Mouse (Mus musculus) frontal cortex, postnatal 14 days (tissue): ENCODE results near the gene AW549877.

ENCODE experiments used
- DNase-seq, 2 experiments: peaks; one replicate each; pipeline ENCODE4 v3.0.0; 2022; ENCODE audit warnings: low spot score in 2 of 2

AW549877 gene

DNA sequence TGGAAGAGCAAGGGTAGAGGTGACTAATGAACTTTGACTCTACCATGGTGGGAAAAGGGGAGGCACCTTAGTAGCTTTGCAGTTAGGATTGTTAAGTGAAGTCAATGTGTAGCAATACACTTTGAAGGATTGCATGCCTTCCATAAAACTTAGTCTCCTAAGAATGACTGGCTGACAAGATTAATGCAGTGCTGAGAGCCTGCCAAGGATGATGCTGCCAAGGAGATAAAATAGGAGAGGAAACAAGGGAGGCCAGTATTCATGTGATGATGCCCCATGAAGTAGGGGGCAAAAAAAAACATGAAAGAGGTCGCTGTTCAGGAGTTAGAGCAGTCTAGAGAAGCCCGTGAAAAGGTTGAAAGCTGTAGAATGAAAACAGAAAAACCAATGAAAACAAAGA is 10.7 kb downstream of the AW549877 start:
- no peak for DNase-seq

DNA sequence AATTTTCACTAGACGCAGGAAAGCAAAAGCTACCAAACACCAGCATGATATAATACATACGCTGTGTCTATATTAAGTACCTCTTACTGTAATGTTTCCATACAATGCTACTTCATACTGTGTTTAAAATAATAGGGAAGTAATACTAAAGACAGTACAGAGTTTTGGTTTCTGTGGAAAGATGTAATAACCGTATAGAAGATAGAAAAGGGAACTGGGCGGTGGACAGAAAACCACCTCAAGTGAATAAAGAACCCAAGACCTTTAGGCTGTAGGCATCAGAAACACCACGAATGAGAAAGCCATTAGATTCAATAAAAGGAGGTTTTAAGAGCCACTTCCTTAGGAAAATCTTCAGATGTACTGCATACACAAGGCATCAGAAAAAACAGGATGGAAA is 12.8 kb downstream of the AW549877 start:
- no peak for DNase-seq

DNA sequence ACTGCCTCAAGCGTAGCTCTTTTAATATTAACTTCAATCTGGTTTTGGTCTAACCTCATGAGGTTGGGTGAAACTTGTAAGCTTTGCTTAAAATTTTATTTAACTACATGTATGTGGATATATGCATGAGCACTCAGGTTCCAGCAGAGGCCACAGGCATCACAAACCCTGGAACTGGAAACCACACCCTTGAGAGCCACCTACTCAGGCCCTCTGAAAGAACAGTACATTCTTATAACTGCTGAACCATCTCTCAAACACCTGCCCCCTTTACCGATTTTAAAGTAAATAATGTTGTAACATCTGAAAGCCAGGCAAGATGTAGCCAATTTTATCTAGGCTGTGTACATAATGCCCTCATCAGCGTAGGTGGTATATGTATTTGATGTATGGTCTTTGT is 15.7 kb downstream of the AW549877 start:
- no peak for DNase-seq

DNA sequence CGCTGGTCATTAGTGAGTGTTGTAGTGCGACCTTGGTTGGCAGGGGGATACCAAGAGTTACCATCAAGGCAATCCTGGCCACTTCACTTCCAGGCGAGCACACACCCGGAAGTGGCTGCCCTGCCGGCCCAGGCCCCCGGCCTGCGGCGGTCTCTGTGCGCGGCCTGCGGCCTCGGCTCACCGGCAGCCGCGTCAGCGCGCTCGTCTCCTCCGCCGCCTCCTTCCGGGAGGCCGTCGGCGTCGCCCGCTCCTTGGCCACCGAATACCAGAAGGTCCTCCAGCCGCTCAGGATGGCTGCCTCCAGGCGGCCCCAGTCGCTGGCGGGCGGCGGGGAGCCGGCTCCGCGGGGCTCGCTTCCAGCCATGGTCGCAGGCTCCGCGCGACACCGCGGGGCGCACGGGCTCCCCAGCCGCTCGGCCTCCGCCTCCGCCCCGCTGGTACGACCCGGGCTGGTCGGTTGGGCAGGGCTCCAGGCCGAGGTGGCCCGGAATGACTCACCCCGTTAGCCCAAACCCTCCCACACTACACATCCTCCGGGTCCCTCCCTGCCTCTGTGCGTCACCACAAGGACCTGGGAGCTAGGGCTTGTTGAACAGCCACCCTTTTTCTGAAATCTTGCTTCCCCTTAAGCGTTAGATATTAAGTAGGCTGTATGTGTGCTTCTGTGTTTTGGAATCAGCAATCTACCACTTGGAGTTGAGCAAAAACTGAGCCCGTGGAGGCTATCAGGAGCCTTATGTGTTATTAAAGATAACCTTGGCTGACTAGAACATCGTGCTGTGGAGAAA is 16.3 kb downstream of the AW549877 start, which contains the start of gene Fbxo4:
Gene Fbxo4 (minus strand): TSS at position 513 of the 788 bp plus-strand sequence.
- peak; percentile 61 to 65 for DNase-seq

DNA sequence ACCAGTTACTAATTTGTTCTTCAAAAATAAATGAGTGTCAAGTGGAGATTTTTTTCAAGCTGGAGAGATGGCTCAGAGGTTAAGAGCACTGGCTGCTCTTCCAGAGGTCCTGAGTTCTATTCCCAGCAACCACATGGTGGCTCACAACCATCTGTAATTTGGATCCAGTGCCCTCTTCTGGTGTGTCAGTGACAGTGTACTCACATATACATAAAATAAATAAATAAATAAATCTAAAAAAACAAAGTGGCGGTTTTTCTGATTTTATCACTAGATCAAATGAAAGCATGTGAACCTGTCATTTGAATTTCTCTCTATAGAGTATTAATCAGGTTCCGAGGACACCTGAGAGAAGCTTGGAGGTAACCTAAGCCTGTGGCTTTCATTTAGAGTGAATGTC is 17.3 kb downstream of the AW549877 start:
- DNase-seq, result no peak

DNA sequence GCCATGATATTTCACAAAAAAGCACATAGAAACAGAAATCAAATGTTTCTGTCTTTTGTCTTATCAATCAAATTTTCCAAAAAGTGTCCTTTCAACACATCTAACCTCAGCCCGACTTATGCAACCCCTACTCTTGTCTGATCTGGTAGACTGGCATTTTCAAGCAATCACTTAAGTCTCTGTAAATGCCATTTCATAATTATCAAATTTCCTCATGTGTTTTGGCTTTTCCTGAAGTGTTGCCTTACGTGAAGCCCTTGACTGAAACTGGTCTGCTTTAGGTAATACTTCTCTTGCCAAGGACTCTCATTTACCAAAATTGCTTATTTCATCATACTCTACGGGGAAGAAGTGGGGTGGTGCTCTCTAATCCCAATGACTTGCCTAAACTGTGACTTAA is 22.2 kb downstream of the AW549877 start:
- no peak for DNase-seq

DNA sequence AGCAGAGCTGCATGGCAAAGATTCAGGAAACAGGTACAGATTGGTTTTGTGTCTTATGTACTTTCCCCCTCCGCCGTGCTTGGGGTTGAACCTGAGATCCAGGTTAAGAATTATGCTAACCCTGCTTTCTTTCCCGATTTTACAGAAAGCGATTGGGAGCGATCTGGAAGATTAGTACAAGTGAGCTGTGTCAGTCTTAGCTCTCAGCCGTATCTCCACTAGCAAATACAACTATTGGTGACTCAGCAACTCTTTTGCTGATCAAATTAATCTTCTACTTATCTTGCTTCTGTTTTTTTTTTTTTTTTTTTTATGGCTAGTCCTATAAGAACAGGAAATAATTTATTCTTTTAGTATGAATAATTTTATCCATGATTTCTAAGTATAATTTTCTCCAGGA is 25.4 kb downstream of the AW549877 start:
- no peak for DNase-seq

DNA sequence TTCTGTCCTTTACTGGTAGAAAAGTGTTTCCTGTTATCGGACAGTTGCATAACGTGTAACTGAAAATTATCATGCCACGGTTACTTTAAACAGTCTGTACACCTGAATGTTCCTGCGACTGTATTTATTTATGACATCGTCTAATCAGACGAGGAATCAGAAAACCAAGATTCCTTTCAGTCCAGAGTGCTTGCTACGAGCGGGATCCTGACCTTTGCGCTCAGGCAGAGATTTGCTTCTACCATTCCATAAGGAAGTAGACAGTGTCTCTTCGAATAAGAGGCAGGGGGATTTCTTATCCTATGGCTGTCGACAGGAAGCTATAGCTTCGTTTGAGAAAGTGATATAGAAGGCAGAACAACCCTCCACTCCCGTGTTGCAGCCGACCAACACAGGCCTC is 25.8 kb downstream of the AW549877 start:
- DNase-seq, result no peak

DNA sequence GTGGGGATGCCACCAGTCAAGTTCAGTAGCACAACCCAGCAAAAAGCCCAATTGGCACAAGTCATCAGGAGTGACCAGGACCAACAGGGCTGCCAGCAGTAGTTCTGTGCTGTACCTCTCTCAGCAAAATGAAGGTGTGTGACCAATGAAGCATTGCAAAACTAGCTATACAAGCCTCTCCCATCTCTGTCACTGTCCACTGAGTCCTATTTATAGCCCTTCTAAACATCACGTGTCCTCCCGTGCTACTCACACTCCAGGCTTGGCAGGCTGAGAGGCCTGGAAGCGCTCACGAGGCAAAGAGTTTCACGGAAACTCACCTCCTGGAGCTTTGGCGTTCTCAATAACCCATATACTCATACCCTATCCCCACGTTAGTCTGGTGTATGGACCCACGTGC is 33.3 kb downstream of the AW549877 start:
- no peak for DNase-seq

DNA sequence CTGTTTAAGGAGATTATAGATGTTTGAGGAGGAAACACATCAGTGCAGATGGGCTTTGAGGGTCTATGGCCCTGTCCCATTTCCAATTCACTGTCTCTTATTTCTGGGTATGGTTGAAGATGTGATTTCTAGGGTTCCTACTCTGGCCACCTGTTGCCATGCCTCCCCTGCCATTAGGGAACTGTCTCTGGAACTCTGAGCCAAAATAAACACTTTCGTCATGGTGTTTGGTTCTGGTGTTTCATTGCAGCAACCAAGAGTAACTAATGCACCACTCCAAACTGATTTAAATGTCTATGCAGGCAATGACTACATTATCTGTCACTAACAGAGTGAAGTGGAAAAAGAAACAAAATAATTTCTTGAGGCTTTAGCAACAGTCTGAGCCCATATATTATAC is 35.5 kb downstream of the AW549877 start:
- DNase-seq, result no peak

DNA sequence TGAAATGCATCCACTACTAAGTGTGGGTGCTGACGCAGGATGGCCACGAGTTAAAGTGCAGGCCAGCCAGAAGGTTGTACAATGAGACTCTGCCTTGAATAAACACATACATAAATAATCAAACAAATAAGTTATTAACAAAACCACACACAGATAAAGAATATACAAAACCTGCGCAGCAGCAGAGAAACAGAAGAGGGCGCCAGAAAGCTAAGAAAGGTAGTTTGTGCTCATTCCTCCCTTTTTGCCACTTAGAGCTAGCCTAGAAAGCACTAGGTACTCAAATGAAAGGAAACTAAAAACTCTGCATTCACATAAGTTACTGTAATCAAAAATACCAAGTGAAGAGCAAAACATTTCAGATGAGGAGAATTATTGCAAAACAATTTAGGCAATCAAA is 37.6 kb downstream of the AW549877 start:
- DNase-seq, result peak in 1 of 2 experiments; percentile 49

DNA sequence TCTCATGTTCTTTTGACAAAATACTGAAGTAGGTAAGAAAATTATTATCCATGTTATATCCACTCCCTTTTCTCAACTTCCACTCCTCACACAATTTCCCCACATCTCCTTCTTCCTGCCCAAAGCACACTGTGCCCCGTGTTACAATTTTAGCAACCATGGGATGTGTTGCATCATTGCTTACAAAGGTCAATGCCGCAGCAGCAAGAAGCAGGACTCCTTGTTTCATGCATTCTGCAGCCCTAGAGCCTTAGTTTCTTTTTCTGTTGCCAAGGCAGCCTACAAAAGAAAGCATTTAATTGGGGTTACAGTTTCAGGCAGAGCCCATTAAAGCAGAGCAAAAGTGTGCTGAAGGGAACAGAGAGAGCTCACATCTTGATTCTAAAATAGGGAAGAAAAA is 40.6 kb downstream of the AW549877 start:
- no peak for DNase-seq

DNA sequence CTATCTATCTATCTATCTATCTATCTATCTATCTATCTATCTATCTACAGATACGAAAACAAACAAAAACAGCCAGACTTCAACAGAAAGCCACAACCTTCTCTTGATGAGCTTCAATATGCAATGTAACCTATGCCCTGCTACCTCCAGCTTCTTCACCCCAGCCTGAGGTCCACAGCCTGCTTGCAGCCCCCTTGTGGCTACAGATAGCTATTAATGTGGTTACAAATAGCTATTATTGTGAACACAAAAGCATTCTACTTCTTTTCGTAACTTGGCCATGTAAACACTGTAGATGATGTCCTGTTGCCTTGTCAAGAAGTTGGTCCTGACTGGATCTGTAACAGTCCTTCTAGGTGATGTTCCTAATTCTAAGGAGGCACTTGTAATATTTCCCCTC is 57.4 kb downstream of the AW549877 start:
- DNase-seq, result no peak

DNA sequence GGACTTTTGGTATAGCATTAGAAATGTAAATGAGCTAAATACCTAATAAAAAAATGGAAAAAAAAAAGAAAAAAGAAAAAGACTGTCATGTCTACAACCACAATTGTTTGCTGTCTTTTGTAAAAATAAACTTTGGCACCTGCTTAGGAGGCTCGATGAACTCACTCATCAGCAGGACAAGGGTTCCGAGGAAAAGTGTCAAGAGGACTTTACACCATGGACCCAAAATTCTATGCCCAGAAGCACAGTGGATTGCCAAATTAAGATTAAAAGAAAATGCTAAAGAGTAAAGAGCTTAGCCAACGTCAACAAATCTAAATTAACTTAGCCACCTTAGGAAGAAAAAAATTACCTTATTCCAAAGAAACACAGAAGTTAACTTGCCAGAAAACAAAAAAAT is 59.5 kb downstream of the AW549877 start:
- DNase-seq, result no peak

DNA sequence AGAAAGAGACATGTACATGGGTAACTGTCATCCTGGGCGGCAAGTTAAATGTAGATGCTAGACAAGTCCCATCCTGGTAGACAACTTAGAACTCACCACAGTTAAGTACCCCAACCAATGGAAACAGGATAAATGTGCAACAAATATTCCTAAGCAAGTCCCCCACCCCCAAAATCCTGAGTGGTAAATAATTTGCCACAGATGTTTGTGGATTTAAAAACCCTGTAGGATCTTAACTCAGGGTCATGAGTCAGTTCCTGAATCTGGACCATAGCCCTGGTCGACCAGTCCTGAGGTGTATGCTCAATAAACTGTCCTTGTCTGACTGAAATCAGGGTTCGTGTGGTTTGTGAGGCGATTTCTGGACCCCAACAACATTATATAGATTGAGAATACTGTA is 62.1 kb downstream of the AW549877 start:
- no peak for DNase-seq
